Mouse (Mus musculus) liver, embryonic 14.5 days (tissue): ENCODE measurements around the gene Mctp1.

Experiments used
- CTCF ChIP-seq: IDR thresholded peaks from 2 replicates; pipeline ENCODE4 v1.5.1; 2016; ENCODE audit warnings: antibody characterized with exemption, low read depth, control low read depth
- EP300 ChIP-seq: IDR thresholded peaks from 2 replicates; pipeline ENCODE4 v1.6.1; 2016; ENCODE audit warnings: antibody characterized with exemption, low read depth

DNA sequence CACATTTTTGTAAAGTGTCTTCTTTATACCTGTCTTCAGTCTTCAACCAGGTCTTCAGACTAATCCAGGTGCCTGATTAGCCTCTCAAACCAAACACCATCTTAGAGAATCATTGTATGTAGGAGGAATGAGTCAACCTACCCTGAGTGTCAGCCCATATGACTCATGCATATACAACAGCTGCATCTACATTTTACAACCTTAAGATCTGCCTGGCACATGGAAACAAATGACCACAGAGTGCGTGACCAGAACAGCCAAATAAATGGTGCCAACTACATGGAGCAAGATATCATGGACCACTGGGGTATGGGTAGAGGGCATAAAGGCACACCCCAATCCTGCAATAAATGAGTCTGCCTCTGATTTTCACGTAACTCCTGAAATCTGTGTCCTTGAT, 131.6 kb downstream of the Mctp1 start:
- TF ChIP-seq CTCF (no peak), EP300 (no peak)
